Mouse (Mus musculus) c-Kit-positive CD71-negative TER-119-negative erythroid progenitor cells, embryonic 14.5 days (primary cell): ENCODE measurements around the gene Plekha3.

Source experiments
- DNase-seq: peaks from one replicate; pipeline ENCODE4 v3.0.0-alpha.2; 2013; ENCODE audit warnings: low read depth

Gene Plekha3

GRCm38 (mm10) chr2:76674725-76675427 lies at the start of gene Plekha3:
Gene Plekha3 (plus strand): TSS chr2:76675281.
- no peak for DNase-seq

- DNase-seq = no peak
These were observed 44.8 kb upstream of the Plekha3 start for GRCm38 (mm10) chr2:76630293-76630692.

GRCm38 (mm10) chr2:76631600-76631999 lies 43.5 kb upstream of the Plekha3 start:
- DNase-seq = no peak

- no peak for DNase-seq
These were observed 35.4 kb upstream of the Plekha3 start for GRCm38 (mm10) chr2:76639637-76640036.

GRCm38 (mm10) chr2:76643801-76644200 lies 31.3 kb upstream of the Plekha3 start:
- no peak for DNase-seq

- no peak for DNase-seq
These were observed 27.6 kb upstream of the Plekha3 start for GRCm38 (mm10) chr2:76647441-76647869.

- DNase-seq = peak; percentile 93
These were observed 27.1 kb upstream of the Plekha3 start, which contains the start of the genes Prkra and Pjvk for GRCm38 (mm10) chr2:76647883-76648570. Gene Prkra (minus strand): TSS chr2:76648015. Gene Pjvk (plus strand): TSS chr2:76648476.

- no peak for DNase-seq
These were observed 26.4 kb upstream of the Plekha3 start for GRCm38 (mm10) chr2:76648666-76649141.

GRCm38 (mm10) chr2:76653070-76653469 lies 22.0 kb upstream of the Plekha3 start:
- no peak for DNase-seq

GRCm38 (mm10) chr2:76654646-76655045 lies 20.4 kb upstream of the Plekha3 start:
- DNase-seq = no peak

GRCm38 (mm10) chr2:76655444-76655843 lies 19.6 kb upstream of the Plekha3 start:
- no peak for DNase-seq

GRCm38 (mm10) chr2:76655982-76656381 lies 19.1 kb upstream of the Plekha3 start:
- no peak for DNase-seq

- DNase-seq = no peak
These were observed 16.5 kb upstream of the Plekha3 start for GRCm38 (mm10) chr2:76658551-76658950.

GRCm38 (mm10) chr2:76659419-76659818 lies 15.7 kb upstream of the Plekha3 start:
- DNase-seq = no peak

GRCm38 (mm10) chr2:76665531-76665930 lies 9.6 kb upstream of the Plekha3 start:
- DNase-seq = no peak

- no peak for DNase-seq
These were observed 7.9 kb upstream of the Plekha3 start for GRCm38 (mm10) chr2:76667200-76667599.

- no peak for DNase-seq
These were observed 3.4 kb upstream of the Plekha3 start for GRCm38 (mm10) chr2:76671641-76672040.

GRCm38 (mm10) chr2:76672134-76672745 lies 2.8 kb upstream of the Plekha3 start:
- no peak for DNase-seq

- peak; percentile 84 for DNase-seq
These were observed 2.1 kb upstream of the Plekha3 start, which contains the start of gene Fkbp7 for GRCm38 (mm10) chr2:76672966-76673392. Gene Fkbp7 (minus strand): TSS chr2:76673116.

- no peak for DNase-seq
These were observed 1.5 kb upstream of the Plekha3 start for GRCm38 (mm10) chr2:76673472-76674081.

GRCm38 (mm10) chr2:76675451-76675850 lies 370 bp downstream of the Plekha3 start:
- no peak for DNase-seq

GRCm38 (mm10) chr2:76675949-76676348 lies 868 bp downstream of the Plekha3 start:
- DNase-seq = no peak
